Mouse (Mus musculus) cortical plate, adult 2 months (tissue): ENCODE data around the gene Hagh.

Source experiments
- CTCF ChIP-seq: fragments of 200-500 bp; IDR thresholded peaks from 2 replicates; pipeline ENCODE4 v1.5.1; 2011; ENCODE audit warnings: mild to moderate bottlenecking, control low read depth, low read length; ENCODE audit not compliant: insufficient read depth; ENCODE audit errors: extremely low read depth
- POLR2A ChIP-seq: fragments of 200-500 bp; IDR thresholded peaks from 2 replicates; pipeline ENCODE4 v1.6.1; 2011; ENCODE audit warnings: mild to moderate bottlenecking, low read length, control low read depth; ENCODE audit not compliant: insufficient read depth; ENCODE audit errors: extremely low read depth

- TF ChIP-seq CTCF: no peak
- TF ChIP-seq POLR2A: no peak
Measured at GRCm38 (mm10) chr17:24815256-24815655, 24.7 kb upstream of the Hagh start.
